Mouse (Mus musculus): ENCODE results near the gene Rbms2. TPM values are rescaled to one million over a fixed set of nuclear protein-coding genes. Genes with fewer than 3 reads are reported as not detected.
"Not testable (repeated sequence)": the region's sequence is repeated elsewhere in the genome, so short reads cannot be mapped to it uniquely, and the experiment has no call there.

The Rbms2 gene
- polyA plus RNA-seq (2014; fragmentation: Nextera tagmentation; extraction: Ambion mirVana), result 19.7 TPM in 2 replicates

- H3K9me3 ChIP-seq (ENCODE audit: control insufficient read depth, low read length), result no peaks in the 10 kb centered on the region
- no peaks in the 10 kb centered on the region for H3K36me3 ChIP-seq (ENCODE audit: control insufficient read depth, insufficient read depth, low read length)
- WGBS, result 6% methylated on average over 6 of the region's 6 CpGs
- ATAC-seq (ENCODE audit: low FRiP score) (no peak), DNase-seq (ENCODE audit: low spot score, missing footprints) (peak; percentile 82)
- H3K27me3 ChIP-seq (ENCODE audit: control insufficient read depth, insufficient read depth, low read length), result no peaks in the 10 kb centered on the region
- H3K4me2 ChIP-seq, result no peak within 1 kb of the TSS; the same call in 1 of the 2 replicates
- peak within 1 kb of the TSS; percentile 54 for H3K9ac ChIP-seq (ENCODE audit: low read length)
- H3K4me3 ChIP-seq (ENCODE audit: low read depth, low read length), result no peak within 1 kb of the TSS
- no peak within 1 kb of the TSS; the same call in 1 of the 2 replicates for H3K27ac ChIP-seq (ENCODE audit: low read depth, low read length)
- peaks cover 9% of the 10 kb centered on the region for H3K4me1 ChIP-seq (ENCODE audit: control insufficient read depth, insufficient read depth, low read length)
Measured at GRCm38 (mm10) chr10:128179989-128180388, at the start of gene Rbms2. Gene Rbms2 (minus strand): TSS chr10:128180297.

GRCm38 (mm10) chr10:128228009-128228408, 47.9 kb upstream of the Rbms2 start:
- Histone ChIP-seq H3K36me3 (ENCODE audit: control insufficient read depth, insufficient read depth, low read length) (no peaks in the 10 kb centered on the region), H3K9ac (ENCODE audit: low read length) (no peak overlapping the region), H3K4me2 (no peak overlapping the region), H3K4me3 (ENCODE audit: low read depth, low read length) (no peak overlapping the region), H3K27me3 (ENCODE audit: control insufficient read depth, insufficient read depth, low read length) (no peaks in the 10 kb centered on the region), H3K4me1 (ENCODE audit: control insufficient read depth, insufficient read depth, low read length) (peaks cover 18% of the 10 kb centered on the region), H3K27ac (ENCODE audit: low read depth, low read length) (no peak overlapping the region), H3K9me3 (ENCODE audit: control insufficient read depth, low read length) (no peaks in the 10 kb centered on the region)
- WGBS, result 91% methylated on average over 8 of the region's 8 CpGs
- DNase-seq (ENCODE audit: low spot score, missing footprints) (no peak), ATAC-seq (ENCODE audit: low FRiP score) (no peak)

DNA sequence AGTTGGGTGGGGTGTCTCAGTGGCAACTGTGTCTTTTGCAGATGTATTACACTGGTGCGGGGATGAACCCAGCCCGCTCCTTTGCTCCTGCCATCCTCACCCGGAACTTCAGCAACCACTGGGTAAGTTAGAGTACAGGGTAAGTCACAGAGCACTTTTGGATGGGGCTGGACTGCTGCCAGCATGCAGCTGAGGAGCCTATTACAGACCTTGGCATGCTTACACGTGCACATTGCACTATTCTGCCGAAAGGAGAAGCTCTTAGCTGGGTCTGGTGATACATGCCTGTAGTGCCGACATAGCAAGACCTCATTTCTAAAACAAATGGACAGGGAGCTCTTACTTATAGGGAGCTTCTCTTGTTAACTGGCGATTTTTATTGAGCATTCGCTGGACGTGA, 47.5 kb upstream of the Rbms2 start:
- DNase-seq (ENCODE audit: low spot score, missing footprints) (no peak), ATAC-seq (ENCODE audit: low FRiP score) (no peak)
- Histone ChIP-seq H3K36me3 (ENCODE audit: control insufficient read depth, insufficient read depth, low read length) (no peaks in the 10 kb centered on the region), H3K9me3 (ENCODE audit: control insufficient read depth, low read length) (no peaks in the 10 kb centered on the region), H3K4me3 (ENCODE audit: low read depth, low read length) (no peak overlapping the region), H3K9ac (ENCODE audit: low read length) (no peak overlapping the region), H3K27ac (ENCODE audit: low read depth, low read length) (no peak overlapping the region), H3K4me2 (no peak overlapping the region), H3K4me1 (ENCODE audit: control insufficient read depth, insufficient read depth, low read length) (peaks cover 16% of the 10 kb centered on the region), H3K27me3 (ENCODE audit: control insufficient read depth, insufficient read depth, low read length) (no peaks in the 10 kb centered on the region)
- 90% methylated on average over 9 of the region's 9 CpGs for WGBS

DNA sequence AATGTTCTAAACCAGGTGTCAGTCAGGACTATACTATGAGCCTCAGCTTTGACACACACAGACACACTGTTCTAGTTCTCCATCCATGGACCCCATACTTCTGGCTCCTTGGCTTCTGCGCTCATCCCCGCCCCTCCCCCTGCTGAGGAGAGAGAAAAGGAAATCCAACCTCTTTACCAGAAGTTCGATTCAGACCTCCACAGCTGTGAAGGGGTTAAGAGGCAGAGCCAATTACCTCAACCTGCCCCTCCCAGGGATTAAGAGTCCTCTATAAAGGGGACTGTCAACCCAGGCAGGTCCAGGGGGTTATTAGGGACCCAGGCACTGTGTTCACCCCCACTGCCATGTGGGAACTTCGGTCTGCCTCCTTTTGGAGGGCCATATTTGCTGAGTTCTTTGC, 45.4 kb upstream of the Rbms2 start, which contains the start of gene Mip:
TSS of gene Mip (plus strand) at position 301 of the 400 bp plus-strand sequence.
- Histone ChIP-seq H3K4me2 (no peak within 1 kb of the TSS), H3K36me3 (ENCODE audit: control insufficient read depth, insufficient read depth, low read length) (no peaks in the 10 kb centered on the region), H3K4me3 (ENCODE audit: low read depth, low read length) (no peak within 1 kb of the TSS), H3K27me3 (ENCODE audit: control insufficient read depth, insufficient read depth, low read length) (no peaks in the 10 kb centered on the region), H3K4me1 (ENCODE audit: control insufficient read depth, insufficient read depth, low read length) (peaks cover 10% of the 10 kb centered on the region), H3K9ac (ENCODE audit: low read length) (no peak within 1 kb of the TSS), H3K27ac (ENCODE audit: low read depth, low read length) (no peak within 1 kb of the TSS), H3K9me3 (ENCODE audit: control insufficient read depth, low read length) (no peaks in the 10 kb centered on the region)
- WGBS, result 22% methylated on average over 4 of the region's 4 CpGs
- ATAC-seq (ENCODE audit: low FRiP score) (no peak), DNase-seq (ENCODE audit: low spot score, missing footprints) (no peak)

DNA sequence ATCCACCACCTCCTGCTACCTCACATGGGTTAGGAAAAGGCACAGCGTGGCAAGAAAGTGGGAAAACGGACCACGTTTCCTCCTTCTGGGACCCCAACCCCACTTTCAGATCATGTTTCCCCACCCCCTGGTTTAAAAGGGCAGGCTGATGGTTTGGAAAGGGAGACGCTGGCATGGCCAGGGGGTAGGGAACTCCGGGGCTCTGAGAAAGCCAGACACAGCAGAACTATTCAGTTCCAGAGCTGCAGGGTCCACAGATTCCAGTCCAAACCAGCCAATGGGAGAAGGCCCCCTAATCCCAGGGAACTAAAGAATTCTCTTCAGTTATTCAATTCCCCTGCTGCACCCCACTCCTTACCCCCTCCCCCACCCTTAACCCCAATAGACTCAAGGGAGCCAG, 45.0 kb upstream of the Rbms2 start:
- no peak overlapping the region for H3K4me3 ChIP-seq (ENCODE audit: low read depth, low read length)
- DNase-seq (ENCODE audit: low spot score, missing footprints), result no peak
- no peak overlapping the region for H3K4me2 ChIP-seq
- H3K9ac ChIP-seq (ENCODE audit: low read length), result no peak overlapping the region
- no peak for ATAC-seq (ENCODE audit: low FRiP score)
- 30% methylated on average over 5 of the region's 5 CpGs for WGBS
- no peak overlapping the region for H3K27ac ChIP-seq (ENCODE audit: low read depth, low read length)
- no peaks in the 10 kb centered on the region for H3K36me3 ChIP-seq (ENCODE audit: control insufficient read depth, insufficient read depth, low read length)
- no peaks in the 10 kb centered on the region for H3K9me3 ChIP-seq (ENCODE audit: control insufficient read depth, low read length)
- H3K27me3 ChIP-seq (ENCODE audit: control insufficient read depth, insufficient read depth, low read length), result no peaks in the 10 kb centered on the region
- H3K4me1 ChIP-seq (ENCODE audit: control insufficient read depth, insufficient read depth, low read length), result peaks cover 10% of the 10 kb centered on the region

DNA sequence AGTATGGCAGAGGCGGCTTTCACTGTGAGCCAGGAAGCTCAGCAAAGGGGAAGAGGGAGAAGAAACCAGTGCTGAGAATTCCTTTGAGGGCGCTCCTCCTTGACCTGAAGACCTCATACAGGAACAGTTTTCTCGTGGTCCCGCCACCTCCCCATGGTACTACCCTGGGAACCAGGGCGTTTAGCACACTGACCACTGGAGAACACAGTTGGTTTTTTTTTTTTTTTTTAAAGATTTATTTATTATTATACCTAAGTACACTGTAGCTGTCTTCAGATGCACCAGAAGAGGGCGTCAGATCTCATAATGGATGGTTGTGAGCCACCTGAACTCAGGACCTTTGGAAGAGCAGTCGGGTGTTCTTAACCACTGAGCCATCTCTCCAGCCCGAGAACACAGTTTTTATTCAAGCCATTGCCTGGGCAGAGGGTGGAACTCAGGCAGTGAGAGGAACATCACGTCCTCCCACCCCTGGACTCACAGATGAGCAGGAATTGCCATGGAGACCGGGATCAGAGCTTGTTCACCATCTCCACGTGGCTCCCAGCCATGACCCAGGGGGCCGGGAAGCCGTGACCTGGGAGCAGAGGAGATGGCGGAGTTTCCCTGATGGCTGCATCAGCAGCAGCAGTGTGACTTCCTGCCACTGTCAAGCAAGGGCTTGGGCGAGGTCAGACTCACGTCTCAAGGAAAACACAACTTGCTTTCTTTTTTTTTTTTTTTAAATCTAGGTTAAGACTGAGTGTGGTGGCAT, 41.6 kb upstream of the Rbms2 start:
- H3K4me2 ChIP-seq, result no peak overlapping the region
- no peak overlapping the region for H3K27ac ChIP-seq (ENCODE audit: low read depth, low read length)
- H3K9me3 ChIP-seq (ENCODE audit: control insufficient read depth, low read length), result no peaks in the 10 kb centered on the region
- H3K27me3 ChIP-seq (ENCODE audit: control insufficient read depth, insufficient read depth, low read length), result no peaks in the 10 kb centered on the region
- no peak for ATAC-seq (ENCODE audit: low FRiP score)
- H3K4me1 ChIP-seq (ENCODE audit: control insufficient read depth, insufficient read depth, low read length), result peaks cover 10% of the 10 kb centered on the region
- WGBS, result 59% methylated on average over 16 of the region's 16 CpGs
- DNase-seq (ENCODE audit: low spot score, missing footprints), result no peak
- H3K36me3 ChIP-seq (ENCODE audit: control insufficient read depth, insufficient read depth, low read length), result no peaks in the 10 kb centered on the region
- no peak overlapping the region for H3K4me3 ChIP-seq (ENCODE audit: low read depth, low read length)
- H3K9ac ChIP-seq (ENCODE audit: low read length), result no peak overlapping the region

DNA sequence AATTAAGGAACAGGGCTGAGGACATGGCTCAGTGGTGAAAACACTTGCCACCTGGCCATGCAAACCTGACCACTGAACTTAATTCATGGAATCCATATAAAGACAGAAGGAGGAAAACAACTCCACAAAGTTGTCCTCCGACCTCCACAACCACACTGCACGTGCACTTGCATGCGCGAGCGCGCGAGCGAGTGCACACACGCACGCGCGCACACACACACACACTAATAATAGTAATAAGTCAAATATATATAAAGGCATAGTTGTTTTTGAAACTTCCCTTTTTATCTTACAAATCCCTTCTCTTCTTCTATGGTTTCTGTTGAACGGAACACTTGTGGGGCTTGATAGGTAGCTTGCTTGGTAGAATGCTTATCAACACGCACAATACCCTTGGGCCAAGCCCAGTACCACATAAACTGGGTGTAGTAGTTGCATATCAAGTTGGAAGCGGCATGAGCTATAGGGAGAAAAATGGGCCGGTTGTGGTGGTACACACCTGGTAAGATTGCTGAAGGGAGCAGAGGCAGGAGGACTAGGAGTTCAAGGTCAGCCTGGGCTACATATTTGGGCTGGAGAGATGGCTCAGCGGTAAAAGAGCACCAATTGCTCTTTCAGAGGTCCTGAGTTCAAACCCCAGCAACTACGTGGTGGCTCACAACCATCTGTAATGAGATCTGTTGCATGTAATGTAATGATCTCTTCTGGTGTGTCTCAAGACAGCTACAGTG, 38.5 kb upstream of the Rbms2 start:
- ATAC-seq (ENCODE audit: low FRiP score), result no peak

GRCm38 (mm10) chr10:128214981-128215380, 34.9 kb upstream of the Rbms2 start:
- WGBS, result 84% methylated on average over 5 of the region's 5 CpGs
- Histone ChIP-seq H3K4me3 (ENCODE audit: low read depth, low read length) (no peak overlapping the region), H3K9me3 (ENCODE audit: control insufficient read depth, low read length) (no peaks in the 10 kb centered on the region), H3K4me1 (ENCODE audit: control insufficient read depth, insufficient read depth, low read length) (peaks cover 5% of the 10 kb centered on the region; the same call in 1 of the 2 replicates), H3K27me3 (ENCODE audit: control insufficient read depth, insufficient read depth, low read length) (0 out of 2 replicates have a peak, but pooled peaks cover 3% of the 10 kb centered on the region), H3K4me2 (no peak overlapping the region), H3K9ac (ENCODE audit: low read length) (no peak overlapping the region), H3K27ac (ENCODE audit: low read depth, low read length) (no peak overlapping the region), H3K36me3 (ENCODE audit: control insufficient read depth, insufficient read depth, low read length) (no peaks in the 10 kb centered on the region)
- DNase-seq (ENCODE audit: low spot score, missing footprints) (no peak), ATAC-seq (ENCODE audit: low FRiP score) (no peak)

More for the DNA sequence above, 38.5 kb upstream of the Rbms2 start:
- Histone ChIP-seq H3K27me3 (ENCODE audit: control insufficient read depth, insufficient read depth, low read length) (no peaks in the 10 kb centered on the region), H3K27ac (ENCODE audit: low read depth, low read length) (no peak overlapping the region), H3K9me3 (ENCODE audit: control insufficient read depth, low read length) (no peaks in the 10 kb centered on the region), H3K36me3 (ENCODE audit: control insufficient read depth, insufficient read depth, low read length) (no peaks in the 10 kb centered on the region), H3K4me2 (no peak overlapping the region), H3K9ac (ENCODE audit: low read length) (no peak overlapping the region), H3K4me3 (ENCODE audit: low read depth, low read length) (no peak overlapping the region), H3K4me1 (ENCODE audit: control insufficient read depth, insufficient read depth, low read length) (no peaks in the 10 kb centered on the region)
- no peak for DNase-seq (ENCODE audit: low spot score, missing footprints)
- WGBS, result 95% methylated on average over 18 of the region's 18 CpGs

- H3K4me2 ChIP-seq; H3K27me3 ChIP-seq (ENCODE audit: control insufficient read depth, insufficient read depth, low read length); H3K9me3 ChIP-seq (ENCODE audit: control insufficient read depth, low read length); H3K4me3 ChIP-seq (ENCODE audit: low read depth, low read length); H3K4me1 ChIP-seq (ENCODE audit: control insufficient read depth, insufficient read depth, low read length); H3K9ac ChIP-seq (ENCODE audit: low read length); ATAC-seq (ENCODE audit: low FRiP score); DNase-seq (ENCODE audit: low spot score, missing footprints); H3K36me3 ChIP-seq (ENCODE audit: control insufficient read depth, insufficient read depth, low read length); H3K27ac ChIP-seq (ENCODE audit: low read depth, low read length): not testable (repeated sequence)
- WGBS, result 84% methylated on average over 4 of the region's 4 CpGs
Measured at GRCm38 (mm10) chr10:128214112-128214511, 34.0 kb upstream of the Rbms2 start.
